Mouse (Mus musculus) cortical plate, adult 2 months (tissue): Measurements from ENCODE around the gene Ccl9.

ENCODE experiments used
- CTCF ChIP-seq: fragments of 200-500 bp; IDR thresholded peaks from 2 replicates; pipeline ENCODE4 v1.5.1; 2011; ENCODE audit warnings: mild to moderate bottlenecking, control low read depth, low read length; ENCODE audit not compliant: insufficient read depth; ENCODE audit errors: extremely low read depth
- POLR2A ChIP-seq: fragments of 200-500 bp; IDR thresholded peaks from 2 replicates; pipeline ENCODE4 v1.6.1; 2011; ENCODE audit warnings: mild to moderate bottlenecking, low read length, control low read depth; ENCODE audit not compliant: insufficient read depth; ENCODE audit errors: extremely low read depth

DNA sequence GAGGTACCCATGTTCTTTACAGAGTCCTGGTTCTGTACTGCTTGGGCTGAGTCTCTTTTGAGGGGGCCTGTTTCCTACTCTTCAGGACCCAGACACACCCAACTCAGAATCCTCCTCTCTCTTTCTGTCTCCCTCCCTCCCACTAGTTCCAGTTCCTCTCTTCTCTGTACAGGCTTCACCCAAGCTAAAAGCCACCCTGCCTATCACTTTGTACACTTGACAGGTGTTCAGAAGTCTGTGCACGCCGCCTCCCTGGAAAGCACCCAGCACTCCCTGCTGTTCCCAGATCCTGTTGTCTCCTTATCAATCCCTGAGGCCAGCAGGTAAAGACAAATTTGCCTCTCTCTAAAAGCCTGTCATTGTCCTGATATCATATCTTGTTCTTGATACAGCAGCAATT is 32.5 kb upstream of the Ccl9 start:
- TF ChIP-seq CTCF = no peak
- TF ChIP-seq POLR2A = no peak
